Mouse (Mus musculus) gastrocnemius, adult 2 months (tissue): Measurements from ENCODE around the gene 9630041A04Rik. TPM values are rescaled to one million over a fixed set of nuclear protein-coding genes. Genes with fewer than 3 reads are reported as not detected.

ENCODE experiments used
- DNase-seq: peaks from one replicate; pipeline ENCODE4 v3.0.0; 2022
- H3K27ac ChIP-seq: fragments of 200-600 bp; 2 replicates; pipeline ENCODE4 v1.8.1; 2022; ENCODE audit warnings: mild to moderate bottlenecking
- H3K4me3 ChIP-seq: fragments of 200-600 bp; 2 replicates; pipeline ENCODE4 v1.8.1; 2022; ENCODE audit warnings: mild to moderate bottlenecking, moderate library complexity
- CTCF ChIP-seq: fragments of 200-600 bp; IDR thresholded peaks from 2 replicates; pipeline ENCODE4 v1.8.1; 2022; ENCODE audit warnings: antibody characterized with exemption, mild to moderate bottlenecking, moderate library complexity
- intact Hi-C: fragments of 180-260 bp; cut with DNase I; formaldehyde crosslinking; loops from one replicate; pipeline ENCODE4 v1.15.1; 2025
- total RNA-seq, 2 experiments: library from RNA; stranded (reverse); gene quantifications; 2 replicates each; pipeline ENCODE4 v1.2.3; 2021

Gene 9630041A04Rik
- total RNA-seq, 2 experiments from 2014 or later, result not detected

- no peak for DNase-seq
- intact Hi-C loops, result no loop called here
- no peak for TF ChIP-seq CTCF
- Histone ChIP-seq H3K27ac (no peak overlapping the region), H3K4me3 (no peak overlapping the region)
These were observed 15.7 kb downstream of the 9630041A04Rik start for GRCm38 (mm10) chr9:101877109-101877987.

- intact Hi-C loops, result no loop called here
- Histone ChIP-seq H3K27ac (no peak overlapping the region), H3K4me3 (no peak overlapping the region)
- no peak for TF ChIP-seq CTCF
- DNase-seq, result no peak
These were observed 21.7 kb downstream of the 9630041A04Rik start for GRCm38 (mm10) chr9:101883295-101883694.

- Histone ChIP-seq H3K4me3 (no peak overlapping the region), H3K27ac (no peak overlapping the region)
- intact Hi-C loops, result no loop called here
- no peak for DNase-seq
- TF ChIP-seq CTCF, result no peak
These were observed 36.2 kb downstream of the 9630041A04Rik start for GRCm38 (mm10) chr9:101897851-101898250.

DNA sequence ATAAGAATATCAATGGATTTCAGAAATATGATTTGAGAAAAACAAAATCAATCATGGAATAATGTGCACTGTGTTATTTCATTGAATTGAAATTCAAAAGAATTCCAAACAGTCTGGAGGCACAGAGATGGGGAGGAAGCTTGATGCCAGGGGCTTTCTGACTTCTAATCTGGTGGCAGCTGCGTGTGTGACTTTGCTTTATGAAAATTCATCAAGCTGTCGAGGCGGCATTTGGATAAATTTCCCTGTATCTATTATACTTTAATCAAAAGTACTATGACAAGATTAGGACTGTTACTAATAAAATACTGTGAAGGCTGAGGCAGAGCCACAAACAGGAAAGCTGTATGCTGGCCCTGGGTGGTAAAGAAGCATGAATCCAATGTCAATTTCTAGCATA is 41.8 kb downstream of the 9630041A04Rik start:
- no peak for DNase-seq
- intact Hi-C loops, result no loop called here
- Histone ChIP-seq H3K4me3 (no peak overlapping the region), H3K27ac (no peak overlapping the region)
- TF ChIP-seq CTCF, result no peak

DNA sequence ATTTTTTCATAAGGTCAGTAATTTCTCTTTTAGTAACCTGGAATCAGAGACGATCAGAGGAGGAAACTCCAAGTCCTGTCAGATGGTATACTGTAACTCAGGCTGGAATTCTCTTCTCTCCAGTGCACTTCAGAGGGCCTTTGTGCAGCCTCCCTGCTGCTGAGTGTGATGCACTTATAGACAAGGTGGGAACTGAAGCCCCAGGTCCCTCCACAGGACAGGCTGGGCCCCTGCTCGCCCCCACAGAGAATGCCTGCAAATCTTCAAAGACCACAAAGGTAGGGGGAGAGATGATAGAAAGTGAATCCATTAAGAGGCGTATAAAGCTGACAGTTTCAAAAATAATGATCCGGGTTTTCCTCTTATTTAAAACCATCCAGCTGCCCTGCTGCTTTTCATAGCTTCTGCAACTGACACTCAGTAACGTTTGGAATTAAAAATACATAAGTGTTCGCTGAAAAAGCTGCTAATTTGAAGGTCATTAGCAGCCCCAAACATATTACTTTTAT is 46.2 kb downstream of the 9630041A04Rik start:
- TF ChIP-seq CTCF, result no peak
- intact Hi-C loops, result no loop called here
- no peak for DNase-seq
- no peak overlapping the region for H3K27ac ChIP-seq
- H3K4me3 ChIP-seq, result no peak overlapping the region

- Histone ChIP-seq H3K27ac (no peak overlapping the region), H3K4me3 (no peak overlapping the region)
- DNase-seq, result no peak
- no peak for TF ChIP-seq CTCF
- intact Hi-C loops, result no loop called here
These were observed 47.2 kb downstream of the 9630041A04Rik start for GRCm38 (mm10) chr9:101908849-101909248.

GRCm38 (mm10) chr9:101909491-101909890 is 47.9 kb downstream of the 9630041A04Rik start:
- Histone ChIP-seq H3K4me3 (no peak overlapping the region), H3K27ac (no peak overlapping the region)
- intact Hi-C loops, result no loop called here
- TF ChIP-seq CTCF, result no peak
- DNase-seq, result no peak

DNA sequence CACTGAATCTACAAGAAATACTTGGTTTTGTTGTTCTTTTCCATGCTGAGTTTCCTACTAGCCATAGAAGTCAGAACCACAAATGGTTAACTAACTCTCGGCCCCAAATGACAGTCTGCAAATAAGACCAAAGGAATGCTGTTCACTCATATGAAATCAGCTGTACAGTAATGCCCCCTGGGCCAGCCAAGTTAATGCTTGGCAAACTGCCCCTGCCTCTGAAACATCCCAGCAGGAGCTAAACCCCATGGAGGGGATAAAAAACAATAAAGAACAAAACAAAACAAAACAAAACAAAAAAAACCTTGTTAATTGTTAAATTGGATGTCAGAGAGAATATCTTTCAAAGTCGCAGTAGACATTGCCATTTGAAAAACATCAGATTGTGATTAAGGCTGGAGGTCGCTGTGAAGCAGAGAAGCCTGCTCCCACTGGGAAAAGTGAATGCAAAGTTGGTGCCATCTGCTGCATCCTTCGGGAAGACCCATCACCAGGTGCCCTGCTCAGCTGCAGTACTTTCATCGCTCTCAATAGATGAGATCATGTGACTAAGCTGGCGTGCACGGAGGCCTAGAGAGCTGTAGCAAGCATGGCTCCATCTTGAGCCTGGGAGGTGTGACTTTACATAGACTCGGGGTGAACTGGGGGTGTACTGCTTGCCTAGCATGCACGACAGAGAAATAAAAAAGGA is 49.7 kb downstream of the 9630041A04Rik start:
- intact Hi-C loops, result no loop called here
- no peak overlapping the region for H3K27ac ChIP-seq
- no peak for TF ChIP-seq CTCF
- DNase-seq, result no peak
- H3K4me3 ChIP-seq, result no peak overlapping the region

DNA sequence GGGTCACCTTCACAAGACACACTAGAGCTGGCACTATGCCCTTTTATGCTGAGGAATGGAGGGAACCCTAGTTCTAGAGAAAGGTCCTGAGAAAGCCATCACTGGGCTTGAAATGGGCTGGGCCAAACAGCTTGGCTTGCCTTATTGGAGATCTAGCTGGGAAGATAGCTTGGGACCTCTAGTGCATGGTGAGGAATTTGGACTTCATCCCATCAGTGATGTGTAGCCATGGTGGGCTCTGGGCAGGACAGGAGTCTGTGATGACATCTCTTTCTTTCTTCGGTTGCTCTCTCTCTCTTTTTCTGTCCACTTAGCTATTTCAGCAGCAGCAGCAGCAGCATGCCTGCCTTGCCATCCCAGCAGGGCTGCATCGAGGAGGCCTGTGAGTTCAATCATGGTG is 53.4 kb downstream of the 9630041A04Rik start:
- no peak for DNase-seq
- no peak overlapping the region for H3K4me3 ChIP-seq
- no peak overlapping the region for H3K27ac ChIP-seq
- intact Hi-C loops, result no loop called here
- TF ChIP-seq CTCF, result no peak

DNA sequence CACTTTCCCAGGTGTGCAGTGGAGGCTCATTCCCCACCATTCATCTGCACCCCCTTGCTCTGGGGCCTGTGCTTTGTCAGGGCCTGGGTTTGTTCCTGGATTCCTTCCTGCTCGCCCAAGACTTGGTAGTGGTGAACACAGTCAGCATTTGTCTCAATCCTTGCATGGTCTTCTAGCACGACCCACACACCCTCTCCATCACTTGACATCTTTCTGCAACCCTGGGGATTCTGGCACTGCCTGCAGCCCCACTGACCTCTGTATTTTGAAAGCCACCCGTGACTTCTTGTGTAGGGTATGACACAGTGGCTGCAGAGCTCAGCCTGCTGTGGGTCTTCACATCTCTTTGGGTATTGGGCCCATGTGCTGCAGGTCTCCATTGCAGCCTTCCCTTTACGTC is 57.1 kb downstream of the 9630041A04Rik start:
- intact Hi-C loops, result no loop called here
- no peak for TF ChIP-seq CTCF
- DNase-seq, result no peak
- Histone ChIP-seq H3K27ac (no peak overlapping the region), H3K4me3 (no peak overlapping the region)

DNA sequence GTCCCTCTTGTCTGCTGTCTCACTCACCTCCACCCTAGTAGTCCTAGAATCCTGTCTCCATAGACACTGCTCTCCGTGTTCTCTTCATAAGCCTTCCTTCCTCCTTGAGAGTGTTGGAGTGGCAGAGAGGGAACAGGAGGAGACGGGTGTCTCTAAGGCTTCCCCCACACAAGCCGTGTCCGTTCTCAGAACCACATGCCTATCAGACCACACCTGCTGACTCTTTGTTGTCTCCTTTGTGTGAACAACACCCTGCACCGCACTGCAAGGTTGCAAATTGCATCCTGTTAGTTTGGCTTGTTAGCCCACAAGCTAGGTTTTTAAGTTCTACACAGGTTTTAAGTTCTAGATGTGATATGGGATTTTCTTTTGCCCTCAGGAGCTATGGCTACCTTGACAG is 57.7 kb downstream of the 9630041A04Rik start:
- H3K4me3 ChIP-seq, result no peak overlapping the region
- no peak overlapping the region for H3K27ac ChIP-seq
- no peak for TF ChIP-seq CTCF
- intact Hi-C loops, result no loop called here
- DNase-seq, result no peak

DNA sequence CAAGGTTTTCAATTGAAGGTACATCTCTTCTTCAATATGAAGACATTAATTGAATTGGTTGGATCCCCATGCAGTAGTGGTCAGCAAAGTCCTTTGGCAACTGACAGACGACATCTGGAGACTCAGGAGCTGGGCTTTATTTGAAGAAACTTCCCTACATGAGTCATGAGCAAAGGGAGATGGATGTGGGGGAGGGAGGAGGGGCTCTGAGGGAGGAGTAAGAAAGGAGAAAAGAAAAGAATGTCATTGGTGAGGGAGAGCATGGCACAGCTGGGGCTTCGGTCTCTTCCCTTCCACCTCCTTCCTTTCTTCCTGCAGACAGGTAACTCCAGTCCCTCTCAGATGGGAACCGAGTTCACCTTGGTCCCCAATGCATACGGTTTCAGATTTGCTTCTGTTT is 61.2 kb downstream of the 9630041A04Rik start:
- no peak overlapping the region for H3K4me3 ChIP-seq
- intact Hi-C loops, result loop anchor here (10.0 kb wide), 1 partner anchor 432 kb away; the partner anchor contains the start of gene Ephb1
- no peak for DNase-seq
- no peak for TF ChIP-seq CTCF
- no peak overlapping the region for H3K27ac ChIP-seq

DNA sequence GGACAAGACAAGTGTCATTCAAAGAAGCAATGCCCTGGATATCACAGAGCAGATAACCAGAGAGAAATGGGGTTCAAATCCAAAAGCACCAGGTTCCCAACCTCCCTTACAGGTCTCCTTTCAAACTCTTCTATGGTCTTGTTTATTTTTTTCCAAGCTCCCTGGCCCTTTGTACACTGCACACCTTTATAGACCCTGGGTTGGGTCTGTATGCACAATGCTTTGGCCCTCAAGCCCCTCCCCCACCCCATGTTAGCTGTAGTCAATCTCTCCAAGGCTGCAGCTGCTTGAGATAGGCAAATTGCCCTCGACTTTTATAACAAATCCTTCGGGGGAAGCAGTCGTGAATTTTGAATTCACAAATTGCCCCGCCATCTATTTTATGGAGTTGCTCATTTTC is 63.2 kb downstream of the 9630041A04Rik start:
- DNase-seq, result no peak
- Histone ChIP-seq H3K27ac (no peak overlapping the region), H3K4me3 (no peak overlapping the region)
- no peak for TF ChIP-seq CTCF
- intact Hi-C loops, result loop anchor here (5.0 to 10.0 kb wide), 2 partner anchors 233 to 430 kb away; partner anchors contain the start of gene Ephb1
